Mouse (Mus musculus) liver, adult 2 months (tissue): Measurements from ENCODE around the gene Gm45799.

Experiments used
- CTCF ChIP-seq: fragments of 200-500 bp; IDR thresholded peaks from 2 replicates; pipeline ENCODE4 v1.5.1; 2011; ENCODE audit warnings: low read depth, low read length, control low read depth
- POLR2A ChIP-seq: fragments of 200-500 bp; IDR thresholded peaks from 2 replicates; pipeline ENCODE4 v1.6.1; 2011; ENCODE audit warnings: low read length, control low read depth; ENCODE audit not compliant: insufficient read depth; ENCODE audit errors: extremely low read depth

DNA sequence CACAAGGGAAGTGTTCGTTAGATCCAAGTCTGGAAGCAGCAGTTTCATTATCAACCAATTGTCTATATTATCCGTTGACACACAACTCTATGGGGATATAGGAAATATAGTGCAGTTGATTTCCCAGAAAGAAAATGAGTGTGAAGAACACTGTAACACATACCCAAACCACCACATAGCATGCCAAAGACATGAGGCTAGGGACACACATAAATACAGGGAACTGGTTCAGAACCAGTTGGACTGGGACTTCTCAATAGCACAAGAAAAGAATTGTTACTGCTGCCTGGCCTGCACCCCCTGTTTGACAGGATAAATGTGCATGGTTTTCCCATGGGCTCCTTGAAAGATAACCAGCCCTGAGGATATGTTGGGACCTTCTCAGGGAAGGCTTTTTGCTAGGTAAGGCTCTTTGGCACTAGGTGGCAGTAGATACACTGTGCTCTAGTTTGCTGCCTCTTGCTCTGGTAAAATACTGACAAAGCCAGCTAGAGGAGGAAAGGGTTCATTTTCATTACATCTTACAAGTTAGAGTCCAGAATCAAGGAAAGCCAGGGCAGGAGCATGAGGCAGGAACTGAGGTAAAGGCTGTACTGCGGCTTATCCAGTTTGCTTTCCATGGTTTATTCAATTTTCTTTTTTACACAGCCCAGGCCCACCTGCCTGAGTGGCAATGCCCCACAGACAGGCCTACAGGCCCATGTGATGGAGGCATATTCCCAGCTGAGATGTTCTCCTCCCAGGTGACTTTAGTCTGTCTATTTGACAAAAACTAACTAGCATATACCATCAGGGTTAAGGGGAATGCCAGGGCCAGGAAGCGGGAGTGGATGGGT, 86.0 kb downstream of the Gm45799 start:
- no peak for TF ChIP-seq POLR2A
- no peak; the same call in 1 of the 2 replicates for TF ChIP-seq CTCF
